Mouse (Mus musculus) embryo, embryonic 10.5 days (tissue): ENCODE measurements around the gene Tmem259.
A peak's percentile ranks its signal among the peaks of the same experiment; 100 is the strongest.
"Not testable (repeated sequence)": the region's sequence is repeated elsewhere in the genome, so short reads cannot be mapped to it uniquely, and the experiment has no call there.

Experiments used
- DNase-seq: peaks from one replicate; pipeline ENCODE4 v3.0.0-alpha.2; 2015; ENCODE audit warnings: low spot score

Tmem259 gene

GRCm38 (mm10) chr10:79964727-79965126 is 19.4 kb downstream of the Tmem259 start:
- DNase-seq: no peak

GRCm38 (mm10) chr10:79960671-79961294 is 23.3 kb downstream of the Tmem259 start:
- no peak for DNase-seq

- peak; percentile 100 for DNase-seq
Observed at GRCm38 (mm10) chr10:79959847-79960601, 24.1 kb downstream of the Tmem259 start, which contains the start of gene Wdr18. Gene Wdr18, plus strand, starts transcription at chr10:79960152.

GRCm38 (mm10) chr10:79959412-79959811 is 24.7 kb downstream of the Tmem259 start:
- DNase-seq: not testable (repeated sequence)

- DNase-seq: peak; percentile 91
Observed at GRCm38 (mm10) chr10:79958140-79958816, 25.9 kb downstream of the Tmem259 start.

- peak; percentile 40 for DNase-seq
Observed at GRCm38 (mm10) chr10:79956643-79957154, 27.4 kb downstream of the Tmem259 start.

- no peak for DNase-seq
Observed at GRCm38 (mm10) chr10:79955691-79956090, 28.4 kb downstream of the Tmem259 start.

GRCm38 (mm10) chr10:79953946-79954345 is 30.2 kb downstream of the Tmem259 start:
- no peak for DNase-seq

GRCm38 (mm10) chr10:79950661-79951060 is 33.5 kb downstream of the Tmem259 start:
- DNase-seq: no peak

GRCm38 (mm10) chr10:79949873-79950272 is 34.3 kb downstream of the Tmem259 start:
- DNase-seq: no peak

GRCm38 (mm10) chr10:79947502-79947901 is 36.6 kb downstream of the Tmem259 start:
- no peak for DNase-seq

GRCm38 (mm10) chr10:79946752-79947322 is 37.3 kb downstream of the Tmem259 start:
- peak; percentile 60 for DNase-seq

- peak; percentile 79 for DNase-seq
Observed at GRCm38 (mm10) chr10:79945507-79946234, 38.5 kb downstream of the Tmem259 start.

GRCm38 (mm10) chr10:79943471-79943901 is 40.6 kb downstream of the Tmem259 start:
- DNase-seq: no peak

GRCm38 (mm10) chr10:79942988-79943387 is 41.1 kb downstream of the Tmem259 start:
- DNase-seq: no peak

GRCm38 (mm10) chr10:79940749-79941148 is 43.4 kb downstream of the Tmem259 start:
- no peak for DNase-seq

GRCm38 (mm10) chr10:79937775-79938526 is 46.2 kb downstream of the Tmem259 start:
- no peak for DNase-seq

- no peak for DNase-seq
Observed at GRCm38 (mm10) chr10:79936911-79937441, 47.2 kb downstream of the Tmem259 start.

- DNase-seq: no peak
Observed at GRCm38 (mm10) chr10:79936284-79936910, 47.7 kb downstream of the Tmem259 start.
